Mouse (Mus musculus): ENCODE results near the gene Akr1b3.
A peak's percentile ranks its signal among the peaks of the same experiment; 100 is the strongest.

Akr1b3 gene

GRCm38 (mm10) chr6:34331379-34331778, 14.1 kb upstream of the Akr1b3 start:
- no peak for DNase-seq (ENCODE audit: low read depth in 1 of 2, low spot score in 2 of 2)

GRCm38 (mm10) chr6:34322121-34322520, 4.8 kb upstream of the Akr1b3 start:
- DNase-seq (ENCODE audit: low read depth in 1 of 2, low spot score in 2 of 2): no peak

- no peak for DNase-seq (ENCODE audit: low read depth in 1 of 2, low spot score in 2 of 2)
These were observed 1.4 kb upstream of the Akr1b3 start for GRCm38 (mm10) chr6:34318636-34319035.

GRCm38 (mm10) chr6:34318172-34318571, 894 bp upstream of the Akr1b3 start:
- DNase-seq (ENCODE audit: low read depth in 1 of 2, low spot score in 2 of 2): no peak

GRCm38 (mm10) chr6:34313921-34314320, 3.4 kb downstream of the Akr1b3 start:
- DNase-seq (ENCODE audit: low read depth in 1 of 2, low spot score in 2 of 2): no peak

GRCm38 (mm10) chr6:34313386-34313785, 3.9 kb downstream of the Akr1b3 start:
- no peak for DNase-seq (ENCODE audit: low read depth in 1 of 2, low spot score in 2 of 2)

GRCm38 (mm10) chr6:34310023-34310595, 7.2 kb downstream of the Akr1b3 start:
- no peak for DNase-seq (ENCODE audit: low read depth in 1 of 2, low spot score in 2 of 2)

- DNase-seq (ENCODE audit: low read depth in 1 of 2, low spot score in 2 of 2): no peak
These were observed 7.8 kb downstream of the Akr1b3 start for GRCm38 (mm10) chr6:34309526-34309925.

GRCm38 (mm10) chr6:34306797-34307196, 10.5 kb downstream of the Akr1b3 start:
- DNase-seq (ENCODE audit: low read depth in 1 of 2, low spot score in 2 of 2): no peak

- no peak for DNase-seq (ENCODE audit: low read depth in 1 of 2, low spot score in 2 of 2)
These were observed 12.5 kb downstream of the Akr1b3 start for GRCm38 (mm10) chr6:34304675-34305241.

GRCm38 (mm10) chr6:34297055-34297454, 20.2 kb downstream of the Akr1b3 start:
- no peak for DNase-seq (ENCODE audit: low read depth in 1 of 2, low spot score in 2 of 2)

GRCm38 (mm10) chr6:34295437-34295836, 21.8 kb downstream of the Akr1b3 start:
- no peak for DNase-seq (ENCODE audit: low read depth in 1 of 2, low spot score in 2 of 2)

- peak in 1 of 2 experiments; percentile 22 for DNase-seq (ENCODE audit: low read depth in 1 of 2, low spot score in 2 of 2)
These were observed 24.3 kb downstream of the Akr1b3 start for GRCm38 (mm10) chr6:34292882-34293487.

- DNase-seq (ENCODE audit: low read depth in 1 of 2, low spot score in 2 of 2): no peak
These were observed 24.9 kb downstream of the Akr1b3 start for GRCm38 (mm10) chr6:34292196-34292881.

- no peak for DNase-seq (ENCODE audit: low read depth in 1 of 2, low spot score in 2 of 2)
These were observed 26.6 kb downstream of the Akr1b3 start for GRCm38 (mm10) chr6:34290681-34291080.

- DNase-seq (ENCODE audit: low read depth in 1 of 2, low spot score in 2 of 2): no peak
These were observed 27.2 kb downstream of the Akr1b3 start for GRCm38 (mm10) chr6:34290091-34290490.

- no peak for DNase-seq (ENCODE audit: low read depth in 1 of 2, low spot score in 2 of 2)
These were observed 29.2 kb downstream of the Akr1b3 start for GRCm38 (mm10) chr6:34288098-34288497.

- no peak for DNase-seq (ENCODE audit: low read depth in 1 of 2, low spot score in 2 of 2)
These were observed 30.4 kb downstream of the Akr1b3 start for GRCm38 (mm10) chr6:34286841-34287240.

GRCm38 (mm10) chr6:34278385-34278784, 38.9 kb downstream of the Akr1b3 start:
- no peak for DNase-seq (ENCODE audit: low read depth in 1 of 2, low spot score in 2 of 2)

GRCm38 (mm10) chr6:34277665-34278064, 39.6 kb downstream of the Akr1b3 start:
- DNase-seq (ENCODE audit: low read depth in 1 of 2, low spot score in 2 of 2): peak in 1 of 2 experiments; percentile 1

GRCm38 (mm10) chr6:34274346-34274745, 42.9 kb downstream of the Akr1b3 start:
- DNase-seq (ENCODE audit: low read depth in 1 of 2, low spot score in 2 of 2): no peak

- DNase-seq (ENCODE audit: low read depth in 1 of 2, low spot score in 2 of 2): no peak
These were observed 44.2 kb downstream of the Akr1b3 start for GRCm38 (mm10) chr6:34273073-34273472.

All from monocyte, adult 2 months (primary cell).